Mouse (Mus musculus): ENCODE data around the gene Defb23. TPM values are rescaled to one million over a fixed set of nuclear protein-coding genes. Genes with fewer than 3 reads are reported as not detected.
A peak's percentile ranks its signal among the peaks of the same experiment; 100 is the strongest.

Gene Defb23
- total and polyA plus RNA-seq, 3 experiments: not detected

GRCm38 (mm10) chr2:152436983-152437860 is 27.2 kb downstream of the Defb23 start:
- Histone ChIP-seq H3K27me3 (ENCODE audit: control insufficient read depth in 1 of 2, insufficient read depth in 2 of 2, low read length in 2 of 2) (no peaks in the 10 kb centered on the region; a peak in 1 of 4 replicates), H3K27ac (ENCODE audit: control insufficient read depth, low read depth, low read length) (peak overlapping the region; percentile 13; the same call in 1 of the 2 replicates), H3K4me1 (ENCODE audit: control insufficient read depth in 1 of 2, insufficient read depth in 2 of 2, low read length in 2 of 2) (peaks cover 6 to 12% of the 10 kb centered on the region in 2 experiments; a peak in 2 of 4 replicates), H3K9ac (ENCODE audit: control insufficient read depth, low read depth, low read length, poor library complexity, severe bottlenecking) (peak overlapping the region; percentile 50), H3K9me3 (replicated peaks; ENCODE audit: insufficient read depth, low read length) (no peaks in the 10 kb centered on the region), H3K79me2 (ENCODE audit: control insufficient read depth, insufficient read depth, low read length, poor library complexity) (no peaks in the 10 kb centered on the region), H3K4me3 (ENCODE audit: control insufficient read depth in 1 of 2, insufficient read depth in 1 of 2, low read depth in 2 of 2, low read length in 2 of 2) (peak overlapping the region; percentile 24 to 50; a peak in 3 of 4 replicates), H3K36me3 (ENCODE audit: control insufficient read depth in 1 of 2, insufficient read depth in 2 of 2, low read length in 2 of 2) (peaks cover 0 to 2% of the 10 kb centered on the region in 2 experiments; a peak in 2 of 4 replicates)
- TF ChIP-seq CTCF (IDR thresholded peaks at IDR 0.05 in 2 of 3, conservative IDR thresholded peaks at IDR 0.05 in 1 of 3; ENCODE audit: control insufficient read depth in 1 of 3, insufficient read depth in 1 of 3, low read depth in 2 of 3, low read length in 3 of 3, poor library complexity in 1 of 3, severe bottlenecking in 1 of 3) (peak; percentile 86 to 97 (median 93)), MYB (IDR thresholded peaks at IDR 0.05; ENCODE audit: low read depth, low read length) (peak; percentile 54; the same call in 1 of the 2 replicates), MAZ (IDR thresholded peaks at IDR 0.05; ENCODE audit: low read depth, low read length) (peak; percentile 84), EP300 (IDR thresholded peaks at IDR 0.05; ENCODE audit: low read depth in 1 of 2, low read length in 2 of 2) (peak; percentile 39 to 77; a peak in 3 of 4 replicates), RAD21 (IDR thresholded peaks at IDR 0.05; ENCODE audit: low read depth, low read length) (peak; percentile 52), MAFK (IDR thresholded peaks at IDR 0.05; ENCODE audit: borderline replicate concordance, low read depth, low read length) (no peak), NRF1 (IDR thresholded peaks at IDR 0.05; ENCODE audit: insufficient read depth, low read depth, low read length, poor library complexity, severe bottlenecking) (0 out of 2 replicates have a peak, but pooled peaks have one; percentile 42), SMC3 (IDR thresholded peaks at IDR 0.05; ENCODE audit: low read depth, low read length) (peak; percentile 82), TCF12 (IDR thresholded peaks at IDR 0.05; ENCODE audit: low read depth, low read length) (peak; percentile 59; the same call in 1 of the 2 replicates), MYC (IDR thresholded peaks at IDR 0.05; ENCODE audit: low read depth, low read length) (no peak), POLR2A (IDR thresholded peaks at IDR 0.05; ENCODE audit: control insufficient read depth in 1 of 2, insufficient read depth in 1 of 2, low read depth in 1 of 2, low read length in 2 of 2, poor library complexity in 1 of 2) (no peak), SIN3A (IDR thresholded peaks at IDR 0.05; ENCODE audit: low read length) (no peak), ETS1 (IDR thresholded peaks at IDR 0.05; ENCODE audit: low read depth, low read length) (0 out of 2 replicates have a peak, but pooled peaks have one; percentile 43), CHD1 (IDR thresholded peaks at IDR 0.05; ENCODE audit: low read depth, low read length) (no peak), RCOR1 (IDR thresholded peaks at IDR 0.05; ENCODE audit: low read depth, low read length) (peak; percentile 81), E2F4 (IDR thresholded peaks at IDR 0.05; ENCODE audit: borderline replicate concordance, low read depth, low read length) (no peak), ZC3H11A (IDR thresholded peaks at IDR 0.05; ENCODE audit: low read depth, low read length) (no peak), GATA1 (IDR thresholded peaks at IDR 0.05; ENCODE audit: low read depth, low read length) (peak; percentile 63; the same call in 1 of the 2 replicates)
- DNase-seq (ENCODE audit: low read depth, low spot score): peak; percentile 89
